Mouse (Mus musculus) liver, postnatal 0 days (tissue): Measurements from ENCODE around the gene Borcs8.

Experiments
- CTCF ChIP-seq: sonication (generic); IDR thresholded peaks from 2 replicates; pipeline ENCODE4 v1.5.1; 2016; ENCODE audit warnings: antibody characterized with exemption, low read depth
- EP300 ChIP-seq: IDR thresholded peaks from 2 replicates; pipeline ENCODE4 v1.6.1; 2016; ENCODE audit warnings: antibody characterized with exemption, low read depth, mild to moderate bottlenecking

DNA sequence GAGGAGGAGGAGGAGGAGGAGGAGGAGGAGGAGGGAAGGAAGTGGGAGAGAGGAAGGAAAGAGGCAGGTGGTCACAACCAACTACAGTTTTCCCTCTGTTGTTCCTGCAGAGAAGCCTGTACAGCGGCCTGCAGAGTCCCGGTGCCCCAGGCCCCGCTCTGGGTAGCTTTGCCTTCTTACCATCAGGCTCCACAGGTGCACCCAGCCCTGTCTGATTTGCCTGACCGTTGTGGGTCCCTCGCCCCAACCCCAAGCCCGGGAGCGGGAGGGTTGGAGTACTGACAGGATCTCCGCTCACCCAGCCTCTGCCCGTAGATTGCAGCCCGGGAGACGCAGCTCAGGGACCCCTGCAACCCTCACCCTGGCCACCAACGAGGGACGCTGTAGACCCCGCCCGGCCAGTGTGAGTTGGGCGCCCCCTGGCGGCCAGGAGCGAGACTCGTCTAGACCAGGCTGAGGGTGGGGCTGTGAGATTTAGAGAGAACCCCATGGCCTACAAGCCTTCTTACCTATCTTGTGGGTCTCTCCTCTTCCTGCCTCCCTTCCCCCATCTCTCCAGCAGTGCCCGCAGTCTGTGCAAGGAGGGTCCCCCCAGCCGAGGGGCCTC lies 27.3 kb downstream of the Borcs8 start:
- peak; percentile 99 for TF ChIP-seq CTCF
- TF ChIP-seq EP300: no peak
